Mouse (Mus musculus): Measurements from ENCODE around the gene Itga8. TPM values are rescaled to one million over a fixed set of nuclear protein-coding genes. Genes with fewer than 3 reads are reported as not detected.

The Itga8 gene
- total and polyA plus RNA-seq, 3 experiments, result 10.9 to 18.3 (median 16.8) TPM

- no peak for DNase-seq
Measured at GRCm38 (mm10) chr2:12294060-12294459, 7.7 kb downstream of the Itga8 start.

- DNase-seq, result no peak
Measured at GRCm38 (mm10) chr2:12293458-12293857, 8.3 kb downstream of the Itga8 start.

- DNase-seq, result no peak
Measured at GRCm38 (mm10) chr2:12292023-12292820, 9.5 kb downstream of the Itga8 start.

GRCm38 (mm10) chr2:12290235-12290634 is 11.5 kb downstream of the Itga8 start:
- no peak for DNase-seq

- DNase-seq, result no peak
Measured at GRCm38 (mm10) chr2:12287831-12288230, 13.9 kb downstream of the Itga8 start.

GRCm38 (mm10) chr2:12280664-12281063 is 21.1 kb downstream of the Itga8 start:
- DNase-seq, result no peak

GRCm38 (mm10) chr2:12279070-12279612 is 22.6 kb downstream of the Itga8 start:
- no peak for DNase-seq

GRCm38 (mm10) chr2:12256635-12257317 is 44.9 kb downstream of the Itga8 start:
- DNase-seq, result no peak

GRCm38 (mm10) chr2:12255901-12256300 is 45.8 kb downstream of the Itga8 start:
- peak; percentile 8 for DNase-seq

- DNase-seq, result no peak
Measured at GRCm38 (mm10) chr2:12235345-12235744, 66.4 kb downstream of the Itga8 start.

- DNase-seq, result peak; percentile 28
Measured at GRCm38 (mm10) chr2:12229721-12230120, 72.0 kb downstream of the Itga8 start.

GRCm38 (mm10) chr2:12228335-12228734 is 73.4 kb downstream of the Itga8 start:
- no peak for DNase-seq

GRCm38 (mm10) chr2:12227243-12227642 is 74.5 kb downstream of the Itga8 start:
- DNase-seq, result no peak

GRCm38 (mm10) chr2:12226367-12226766 is 75.4 kb downstream of the Itga8 start:
- no peak for DNase-seq

- no peak for DNase-seq
Measured at GRCm38 (mm10) chr2:12221671-12222070, 80.1 kb downstream of the Itga8 start.

- no peak for DNase-seq
Measured at GRCm38 (mm10) chr2:12213464-12213790, 88.3 kb downstream of the Itga8 start.

GRCm38 (mm10) chr2:12212662-12213463 is 88.9 kb downstream of the Itga8 start:
- DNase-seq, result no peak

GRCm38 (mm10) chr2:12208142-12208541 is 93.6 kb downstream of the Itga8 start:
- DNase-seq, result no peak

GRCm38 (mm10) chr2:12206353-12206752 is 95.4 kb downstream of the Itga8 start:
- no peak for DNase-seq

- DNase-seq, result no peak
Measured at GRCm38 (mm10) chr2:12205875-12206274, 95.8 kb downstream of the Itga8 start.

GRCm38 (mm10) chr2:12203231-12203630 is 98.5 kb downstream of the Itga8 start:
- DNase-seq, result no peak

- DNase-seq, result no peak
Measured at GRCm38 (mm10) chr2:12198699-12199098, 103.0 kb downstream of the Itga8 start.

- no peak for DNase-seq
Measured at GRCm38 (mm10) chr2:12198214-12198613, 103.5 kb downstream of the Itga8 start.

Measured in adrenal gland, adult 2 months (tissue).